Mouse (Mus musculus) c-Kit-positive CD71-positive TER-119-positive erythroid progenitor cells, embryonic 14.5 days (primary cell): ENCODE data around the gene Btf3l4.
A peak's percentile ranks its signal among the peaks of the same experiment; 100 is the strongest.

Source experiments
- DNase-seq: peaks from one replicate; pipeline ENCODE4 v3.0.0-alpha.2; 2013; ENCODE audit warnings: low spot score

Btf3l4 gene

GRCm38 (mm10) chr4:108825677-108826076, 7.7 kb downstream of the Btf3l4 start:
- no peak for DNase-seq

- DNase-seq, result no peak
Measured at GRCm38 (mm10) chr4:108811550-108811949, 21.9 kb downstream of the Btf3l4 start.

DNA sequence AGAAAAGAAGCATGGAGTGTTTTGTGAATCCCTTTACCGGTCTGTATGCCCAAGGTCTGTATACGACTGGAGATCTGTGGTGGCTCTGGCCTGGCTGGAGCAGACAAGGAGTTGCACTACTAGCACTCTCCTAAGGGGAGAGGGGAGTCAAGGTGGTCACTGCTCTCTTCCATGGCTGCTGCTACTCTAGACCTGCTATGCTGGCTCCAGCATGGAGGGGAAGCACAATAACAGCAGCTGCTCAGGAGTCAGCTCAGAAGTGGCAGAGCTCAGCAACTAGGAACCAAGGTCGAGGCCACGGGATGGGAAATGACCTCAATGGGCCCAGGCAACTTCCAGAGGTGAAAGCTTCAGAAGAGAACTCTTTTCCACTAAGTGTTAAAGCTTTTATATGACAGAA, 22.3 kb downstream of the Btf3l4 start:
- DNase-seq, result no peak

- DNase-seq, result no peak
Measured at GRCm38 (mm10) chr4:108803535-108803934, 29.9 kb downstream of the Btf3l4 start.

- DNase-seq, result peak; percentile 50
Measured at GRCm38 (mm10) chr4:108798083-108798830, 35.2 kb downstream of the Btf3l4 start.

GRCm38 (mm10) chr4:108796701-108797100, 36.7 kb downstream of the Btf3l4 start:
- DNase-seq, result no peak

GRCm38 (mm10) chr4:108793941-108794340, 39.5 kb downstream of the Btf3l4 start:
- no peak for DNase-seq

DNA sequence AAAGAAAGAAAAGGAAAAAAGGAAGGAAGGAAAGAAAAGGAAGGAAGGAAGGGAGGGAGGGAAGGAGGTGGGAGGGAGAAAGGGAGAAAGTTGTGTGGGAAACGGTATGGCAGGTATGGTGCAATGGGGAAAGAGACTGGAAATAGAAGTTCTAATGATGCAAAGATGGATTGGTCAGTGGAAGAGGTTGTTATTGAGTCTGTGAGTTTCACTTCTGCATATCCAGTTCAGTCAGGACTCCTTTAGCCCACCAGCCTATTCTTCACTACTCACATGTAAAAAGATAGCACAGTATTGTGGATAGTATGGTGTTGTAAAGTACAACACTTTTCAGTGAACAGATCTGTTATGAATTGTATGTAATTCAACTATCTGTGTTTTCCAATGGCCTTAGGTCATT, 42.9 kb downstream of the Btf3l4 start:
- no peak for DNase-seq

DNA sequence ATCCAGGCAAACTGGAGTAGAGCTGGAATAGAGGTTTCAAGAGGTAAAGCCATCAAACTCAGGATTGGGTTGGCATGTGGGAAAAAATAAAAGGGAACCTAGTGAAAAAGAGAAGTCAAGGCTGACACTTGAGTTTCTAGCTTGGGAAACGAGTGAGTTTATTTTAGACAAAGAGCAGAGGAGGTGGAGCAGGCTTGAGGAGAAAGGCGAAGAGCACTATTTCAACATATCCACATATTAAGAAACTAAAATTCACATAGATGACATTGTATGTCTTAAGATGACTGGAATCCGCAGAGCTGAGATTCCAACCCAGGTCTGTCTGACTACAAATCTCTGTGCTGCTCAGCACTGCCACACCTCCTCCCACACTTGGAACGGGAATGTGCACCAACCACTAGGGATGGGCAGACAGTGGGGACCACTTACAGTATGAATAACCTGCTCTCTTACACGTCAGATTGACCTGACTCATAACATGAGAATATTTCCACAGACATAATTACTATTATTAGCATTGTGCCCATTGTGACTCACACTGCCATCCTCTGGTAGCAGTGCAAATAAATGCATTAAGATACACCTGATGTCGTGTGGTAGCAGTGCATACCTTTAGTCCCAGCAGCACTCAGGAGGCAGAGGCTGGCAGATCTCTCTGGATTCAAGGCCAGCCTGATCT, 44.0 kb downstream of the Btf3l4 start:
- DNase-seq, result no peak

GRCm38 (mm10) chr4:108782421-108783085, 50.9 kb downstream of the Btf3l4 start:
- no peak for DNase-seq

DNA sequence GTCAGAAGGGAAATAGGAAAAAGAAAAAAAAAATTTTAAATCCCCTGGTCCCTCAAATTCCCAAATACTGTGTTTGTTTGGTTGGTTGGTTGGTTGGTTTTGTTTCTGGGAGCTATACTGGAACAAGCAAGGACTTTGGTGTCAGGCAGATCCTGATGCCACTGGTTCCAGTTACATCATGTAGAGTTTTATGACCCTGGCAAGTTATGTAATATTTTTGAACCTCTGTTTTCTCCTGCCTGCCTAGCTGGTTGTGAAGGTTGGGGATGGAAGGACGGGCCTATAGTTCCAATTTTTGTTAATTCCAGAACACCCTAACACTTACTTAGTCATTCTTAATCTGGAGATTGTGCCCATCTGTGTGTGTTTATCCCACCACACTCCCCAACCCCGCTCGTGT, 51.8 kb downstream of the Btf3l4 start:
- DNase-seq, result no peak

GRCm38 (mm10) chr4:108780864-108781205, 52.6 kb downstream of the Btf3l4 start:
- DNase-seq, result no peak

DNA sequence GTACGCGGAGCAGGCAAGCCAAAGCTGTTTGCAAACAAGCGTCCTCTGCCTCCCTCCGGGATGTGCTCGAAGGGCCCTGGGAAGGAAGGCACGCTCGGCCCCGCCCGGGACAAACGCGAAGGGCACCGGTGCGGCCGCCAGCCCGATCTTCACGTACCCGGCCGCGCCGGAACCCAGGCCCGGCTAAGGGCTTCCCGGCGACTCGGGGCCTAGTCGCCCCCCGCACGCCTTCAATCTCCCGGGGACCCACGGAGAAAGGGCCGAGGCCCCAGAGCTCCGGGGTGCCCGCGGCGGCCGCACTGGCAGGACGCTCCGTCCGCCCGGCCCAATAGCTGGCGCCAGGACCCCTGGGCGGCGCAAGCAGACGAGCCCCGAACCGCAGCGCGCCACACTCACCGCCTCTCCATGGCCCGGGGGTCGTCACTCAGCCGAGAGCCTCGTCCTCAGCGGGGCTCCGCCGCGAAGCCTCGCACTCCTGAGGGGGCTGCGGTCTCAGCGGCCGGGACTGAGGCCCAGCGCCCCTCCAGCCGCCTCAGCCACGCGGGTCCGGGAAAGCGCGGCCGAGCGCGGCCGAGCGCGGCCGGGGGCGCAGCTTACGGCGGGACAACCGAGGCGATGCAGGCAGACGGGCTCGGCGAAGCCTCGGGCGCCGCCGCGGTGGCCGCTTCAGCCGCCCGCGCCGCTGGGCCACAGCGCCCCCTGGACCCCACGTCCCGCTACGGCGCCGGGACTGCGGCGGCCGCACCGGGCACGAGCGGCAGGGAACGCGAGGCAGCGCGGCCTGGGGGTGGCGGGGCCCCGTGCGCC, 53.2 kb downstream of the Btf3l4 start, which contains the start of gene Zfyve9:
Gene Zfyve9 (minus strand): TSS at position 742 of the 807 bp plus-strand sequence.
- DNase-seq, result peak; percentile 25

GRCm38 (mm10) chr4:108779763-108780056, 53.7 kb downstream of the Btf3l4 start:
- DNase-seq, result no peak

DNA sequence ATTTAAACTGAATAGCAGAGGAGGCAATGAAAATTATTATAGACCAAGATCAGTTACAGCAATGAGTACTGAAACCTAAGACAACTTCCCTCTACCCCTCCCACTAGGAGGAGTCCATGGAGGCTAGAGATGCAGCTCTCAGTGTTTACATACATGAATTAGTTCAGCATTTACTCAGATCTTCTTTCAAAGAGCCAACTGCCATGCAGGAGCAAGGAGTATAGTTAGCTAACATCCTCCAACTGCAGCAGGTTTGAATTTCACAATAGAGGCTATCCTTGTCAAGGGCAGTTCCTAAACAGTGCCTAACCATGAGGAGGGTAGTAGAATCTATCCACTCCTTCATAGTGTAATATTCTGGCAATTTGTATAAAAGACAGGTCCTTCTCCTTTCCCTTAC, 64.9 kb downstream of the Btf3l4 start:
- no peak for DNase-seq
